Mouse (Mus musculus): ENCODE measurements at regions not wholly inside any gene's neighbourhood (a gene's known extent, or its start where the extent isn't known, plus 50 kb on each side); places are given as distances from the start of the nearest gene placed in this dataset.

GRCm38 (mm10) chr5:4595010-4595409 lies 162.8 kb downstream of the Fzd1 start:
- DNase-seq (ENCODE audit: low read depth) = no peak

GRCm38 (mm10) chr5:4594562-4594961 lies 163.3 kb downstream of the Fzd1 start:
- DNase-seq (ENCODE audit: low read depth) = no peak

GRCm38 (mm10) chr5:4593638-4594381 lies 164.0 kb downstream of the Fzd1 start:
- DNase-seq (ENCODE audit: low read depth) = no peak

GRCm38 (mm10) chr5:4591721-4592120 lies 166.1 kb downstream of the Fzd1 start:
- no peak for DNase-seq (ENCODE audit: low read depth)

GRCm38 (mm10) chr5:4582702-4583475 lies 174.9 kb downstream of the Fzd1 start:
- DNase-seq (ENCODE audit: low read depth) = no peak

DNA sequence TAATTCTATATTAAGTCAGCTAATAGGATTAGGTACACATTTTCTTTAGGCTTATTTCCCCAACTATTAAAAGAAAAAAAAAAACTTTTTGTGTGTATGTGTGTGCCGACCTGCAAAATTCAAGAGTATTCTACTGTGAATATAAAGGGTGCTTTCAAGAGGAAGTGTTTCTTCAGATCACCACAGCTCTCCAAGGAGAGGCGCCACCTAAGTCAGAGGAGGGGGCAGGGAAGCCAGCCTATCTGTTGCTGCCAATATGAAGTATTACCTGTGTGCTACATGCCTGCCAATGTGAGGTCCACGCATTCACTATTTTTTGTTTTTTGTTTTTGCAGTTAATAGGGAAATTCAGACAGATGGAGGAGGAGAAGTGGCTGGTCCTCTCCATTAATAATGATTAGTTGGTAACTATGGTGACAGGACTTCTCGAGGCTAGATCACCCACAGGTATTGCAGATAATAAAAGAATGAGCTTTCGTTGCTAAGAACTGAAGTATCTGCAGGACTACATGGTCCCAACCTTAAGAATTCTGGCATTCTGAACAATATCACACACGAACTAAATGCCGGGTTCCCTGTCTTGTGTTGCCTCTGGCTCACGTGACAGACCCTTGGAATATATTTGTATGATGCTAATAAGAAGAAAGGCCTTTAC lies 177.5 kb downstream of the Fzd1 start:
- no peak for DNase-seq (ENCODE audit: low read depth)

DNA sequence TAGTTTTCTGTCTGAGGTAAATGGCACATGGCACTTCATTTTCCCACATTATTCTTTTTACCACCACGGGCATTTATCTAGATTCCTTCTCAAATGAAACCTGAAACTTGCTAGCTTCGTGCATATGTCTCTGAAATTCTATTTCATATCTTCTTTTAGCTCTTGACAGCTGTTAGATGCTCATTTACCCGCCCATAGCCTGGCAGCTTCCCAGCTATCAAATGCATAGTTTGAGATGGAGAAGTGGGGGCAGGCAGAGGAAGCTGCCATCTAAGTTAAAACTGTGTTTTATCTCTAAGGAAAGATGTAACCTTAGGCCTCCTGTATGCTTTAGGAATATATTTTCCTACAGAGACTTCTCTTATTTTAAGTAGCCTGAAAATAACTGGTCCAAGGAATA lies 179.0 kb downstream of the Fzd1 start:
- no peak for DNase-seq (ENCODE audit: low read depth)

DNA sequence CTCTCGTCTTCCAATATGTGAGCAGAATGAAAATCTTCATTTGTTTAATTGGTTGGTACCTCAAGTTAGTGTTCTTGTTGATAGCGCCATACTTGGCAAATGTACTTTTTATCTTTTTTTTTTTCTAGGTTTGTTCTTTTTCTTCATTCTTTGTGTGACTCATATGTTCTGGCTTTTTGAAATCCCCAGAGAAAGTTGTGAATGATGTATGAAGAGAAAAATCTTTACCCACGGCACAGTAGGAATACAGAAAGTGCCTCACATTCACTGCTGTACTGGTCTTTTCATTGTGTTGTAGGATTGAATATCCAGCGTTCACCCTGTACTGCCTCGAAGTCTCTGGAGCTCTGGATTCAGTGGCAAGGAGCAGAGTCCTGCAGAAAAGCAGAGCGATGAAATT lies 180.7 kb downstream of the Fzd1 start:
- DNase-seq (ENCODE audit: low read depth) = no peak

DNA sequence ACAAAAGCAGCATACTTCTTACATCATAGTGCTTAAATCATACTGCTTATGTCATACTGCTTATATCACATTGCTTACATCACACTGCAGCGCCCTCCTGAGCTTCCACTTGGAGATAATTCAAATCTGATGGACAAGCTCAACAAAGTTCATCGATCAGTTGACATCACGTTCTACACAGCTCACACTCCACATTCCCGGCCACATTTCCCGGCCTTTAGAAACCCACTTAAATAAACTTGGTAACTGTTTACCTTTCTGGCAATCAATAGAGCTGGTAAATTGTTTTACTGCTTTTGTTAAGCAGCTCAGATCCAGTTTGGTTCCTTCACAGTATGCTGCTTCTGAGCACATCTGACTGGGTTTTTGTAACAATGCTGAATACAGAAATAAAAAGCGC lies 194.0 kb downstream of the Fzd1 start:
- DNase-seq (ENCODE audit: low read depth) = no peak

GRCm38 (mm10) chr5:4561661-4562060 lies 196.2 kb downstream of the Fzd1 start:
- DNase-seq (ENCODE audit: low read depth) = no peak

- DNase-seq (ENCODE audit: low read depth) = no peak
Observed at GRCm38 (mm10) chr5:4561139-4561470, 196.7 kb downstream of the Fzd1 start.

- DNase-seq (ENCODE audit: low read depth) = no peak
Observed at GRCm38 (mm10) chr5:4560370-4561138, 197.3 kb downstream of the Fzd1 start.

- DNase-seq (ENCODE audit: low read depth) = no peak
Observed at GRCm38 (mm10) chr5:4554972-4555371, 202.9 kb downstream of the Fzd1 start.

GRCm38 (mm10) chr5:4538572-4538971 lies 219.3 kb downstream of the Fzd1 start:
- no peak for DNase-seq (ENCODE audit: low read depth)

GRCm38 (mm10) chr5:4536790-4537189 lies 221.0 kb downstream of the Fzd1 start:
- no peak for DNase-seq (ENCODE audit: low read depth)

GRCm38 (mm10) chr5:4535951-4536350 lies 221.9 kb downstream of the Fzd1 start:
- no peak for DNase-seq (ENCODE audit: low read depth)

- no peak for DNase-seq (ENCODE audit: low read depth)
Observed at GRCm38 (mm10) chr5:4534512-4534911, 223.3 kb downstream of the Fzd1 start.

DNA sequence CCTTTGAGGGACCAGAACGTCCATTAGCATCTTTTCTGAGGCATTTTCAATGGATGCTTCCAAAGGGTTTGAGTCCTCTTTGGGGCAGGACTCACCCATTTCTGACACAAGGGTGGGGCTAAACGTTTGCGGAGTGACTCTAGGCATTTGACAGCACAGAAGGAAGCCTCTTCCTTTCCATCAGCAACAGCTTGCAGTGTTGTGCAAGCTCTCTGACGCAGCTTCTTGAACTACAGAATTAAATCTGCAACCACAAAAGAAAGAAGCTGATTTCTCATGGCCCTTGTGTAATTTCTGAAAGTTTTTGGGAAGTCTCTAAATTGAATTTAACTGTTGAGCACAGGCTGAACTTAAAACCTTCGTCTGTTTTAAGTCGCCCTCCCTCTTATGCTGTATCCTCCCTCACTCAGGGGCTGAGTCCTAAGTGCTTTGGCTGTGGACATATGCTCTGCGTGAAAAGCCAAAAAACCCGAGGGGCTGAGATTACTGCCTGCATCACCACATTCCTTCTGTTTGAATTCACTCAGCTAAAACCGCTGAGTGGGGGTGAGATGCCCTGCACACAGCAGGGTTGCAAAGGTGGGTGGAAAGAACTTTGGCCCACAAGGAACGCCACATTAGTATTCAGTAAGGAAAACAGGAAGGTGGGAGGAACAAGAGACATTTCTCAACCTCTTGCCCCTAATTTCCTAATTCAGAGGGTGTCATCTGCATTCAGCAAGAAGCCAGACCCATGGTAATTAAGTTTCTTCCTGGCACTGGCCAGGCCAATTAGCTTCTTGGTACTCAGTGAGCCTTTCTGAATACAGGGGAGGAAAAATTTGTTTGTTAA lies 227.4 kb downstream of the Fzd1 start:
- DNase-seq (ENCODE audit: low read depth) = peak; percentile 40

DNA sequence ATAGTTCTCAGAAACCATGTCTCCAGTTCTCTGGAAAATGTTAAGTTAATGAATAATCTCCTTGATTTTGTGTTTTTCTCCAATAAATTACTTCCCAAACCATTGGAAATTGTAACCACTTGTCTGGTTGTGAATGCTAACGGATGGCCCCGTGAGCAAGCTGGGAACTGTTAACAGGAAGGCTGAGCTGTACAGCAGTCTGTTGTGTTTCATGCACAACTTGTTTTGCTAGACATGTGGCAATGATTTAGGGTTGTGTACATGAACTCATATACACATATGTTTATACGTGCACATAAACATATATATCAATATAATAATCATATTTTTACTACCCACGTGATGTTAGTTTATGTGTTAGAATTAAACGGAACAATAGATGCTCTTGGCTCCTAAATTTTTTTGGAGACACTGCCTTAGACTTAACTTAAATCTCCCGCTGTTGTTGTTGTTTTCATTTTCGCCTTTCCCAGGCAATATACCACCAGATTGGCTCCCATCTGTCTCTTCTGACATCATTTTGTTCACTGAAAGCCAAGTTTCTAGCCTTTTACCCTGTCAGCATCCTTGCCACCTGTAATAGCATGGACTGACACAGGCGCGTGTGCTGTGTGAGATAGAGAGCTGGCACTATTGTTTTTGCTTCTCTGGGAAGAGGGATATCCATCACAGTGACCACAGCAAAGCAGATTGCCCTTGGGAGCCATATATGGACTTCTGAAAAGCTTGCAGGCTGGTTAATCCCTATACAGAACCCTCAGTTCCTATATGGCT lies 231.6 kb downstream of the Fzd1 start:
- no peak for DNase-seq (ENCODE audit: low read depth)

GRCm38 (mm10) chr5:4500599-4500998 lies 257.2 kb downstream of the Fzd1 start:
- DNase-seq (ENCODE audit: low read depth) = no peak

- no peak for DNase-seq (ENCODE audit: low read depth)
Observed at GRCm38 (mm10) chr5:4499036-4499435, 258.8 kb downstream of the Fzd1 start.

All from c-Kit-positive CD71-negative TER-119-negative erythroid progenitor cells, embryonic 14.5 days (primary cell).